Mouse (Mus musculus) spleen, postnatal 4 days (tissue): ENCODE results near the gene Ccdc69.
"Not testable (repeated sequence)": the region's sequence is repeated elsewhere in the genome, so short reads cannot be mapped to it uniquely, and the experiment has no call there.

Experiments used
- DNase-seq, 2 experiments: peaks; one replicate each; pipeline ENCODE4 v3.0.0; 2022; ENCODE audit warnings: low spot score in 2 of 2

Ccdc69 gene

GRCm38 (mm10) chr11:55096731-55097462 lies 19.0 kb upstream of the Ccdc69 start:
- DNase-seq, result no peak

- DNase-seq, result not testable (repeated sequence)
Observed at GRCm38 (mm10) chr11:55096296-55096695, 18.4 kb upstream of the Ccdc69 start.

DNA sequence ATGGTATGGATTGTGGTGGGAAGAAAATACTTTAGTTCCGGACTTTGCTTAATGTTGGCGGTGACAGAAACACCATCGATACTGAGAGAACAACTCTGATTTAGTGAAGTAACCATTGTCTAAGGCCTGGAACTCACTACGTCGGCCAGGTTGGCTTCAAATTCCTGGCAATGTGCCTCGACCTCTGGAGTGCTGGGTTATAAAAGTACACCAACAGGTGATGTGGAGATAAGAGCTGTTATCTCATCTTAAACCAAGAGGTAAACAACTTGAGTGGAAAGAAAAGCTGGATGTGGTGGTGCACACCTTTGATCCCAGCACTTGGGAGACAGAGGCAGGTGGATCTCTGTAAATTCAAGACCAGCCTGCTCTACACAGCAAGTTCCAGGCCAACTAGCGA lies 15.2 kb upstream of the Ccdc69 start:
- no peak for DNase-seq

DNA sequence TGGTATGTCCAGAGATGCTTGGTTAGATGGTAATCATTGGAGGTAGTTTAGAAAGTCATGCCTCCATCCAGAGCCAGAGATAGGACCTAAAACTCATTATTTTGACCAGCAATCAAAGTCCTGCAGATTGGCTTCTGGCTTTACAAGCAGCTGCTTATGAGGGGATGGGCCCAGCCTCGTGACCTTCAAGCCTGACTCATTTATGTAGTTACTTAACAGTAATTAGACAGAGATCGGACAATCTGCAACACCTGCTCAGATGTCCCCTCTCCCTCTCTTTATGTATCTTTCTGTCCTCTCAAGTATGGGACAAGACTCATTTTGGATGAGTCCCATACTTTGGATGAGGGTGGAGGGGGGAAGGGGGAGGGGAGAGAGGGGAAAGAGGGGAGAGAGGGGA lies 12.0 kb upstream of the Ccdc69 start:
- DNase-seq, result no peak

DNA sequence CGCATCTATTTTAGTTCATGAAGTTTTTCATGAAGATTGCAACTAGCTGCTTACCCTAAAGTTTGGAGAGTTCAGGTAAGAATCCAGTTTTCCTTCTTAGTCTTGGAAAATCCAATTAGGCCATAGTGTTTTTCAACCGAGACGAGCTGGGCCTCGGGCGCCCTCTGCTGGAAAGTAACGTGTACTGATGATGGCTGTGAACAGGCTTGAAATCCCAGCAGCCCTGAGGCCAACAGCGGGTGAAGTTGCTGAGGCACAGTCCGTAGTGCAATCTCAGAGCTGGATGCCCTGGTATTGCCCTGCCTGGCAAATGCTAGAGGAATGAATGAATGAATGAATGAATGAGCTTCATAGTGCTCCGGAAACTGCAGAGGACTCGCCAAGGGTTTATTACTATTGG lies 9.1 kb upstream of the Ccdc69 start:
- peak; percentile 43 to 85 for DNase-seq

DNA sequence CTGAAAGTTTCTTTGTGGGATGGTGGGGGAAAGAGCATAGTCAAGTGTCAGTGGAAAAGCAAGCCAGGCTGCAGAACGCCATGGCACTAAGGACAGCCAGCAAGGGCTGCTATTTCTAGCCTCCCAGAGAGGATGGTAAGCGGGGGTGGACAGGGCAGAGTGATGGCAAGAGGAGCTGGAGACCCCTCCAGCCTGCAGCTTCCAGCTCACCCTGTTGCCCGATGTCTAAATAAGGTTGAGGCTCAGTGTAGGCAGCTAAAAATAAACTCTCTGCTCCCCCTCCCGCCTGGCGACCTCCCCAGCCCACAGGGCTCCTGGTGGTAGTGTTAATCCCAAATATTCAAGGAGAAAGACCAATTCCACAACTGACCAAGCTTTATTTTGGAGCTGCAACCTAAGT lies 7.5 kb upstream of the Ccdc69 start:
- no peak for DNase-seq

GRCm38 (mm10) chr11:55084629-55085028 lies 6.7 kb upstream of the Ccdc69 start:
- no peak for DNase-seq

- no peak for DNase-seq
Observed at GRCm38 (mm10) chr11:55081206-55081605, 3.3 kb upstream of the Ccdc69 start.

- no peak for DNase-seq
Observed at GRCm38 (mm10) chr11:55079180-55079579, 1.2 kb upstream of the Ccdc69 start.

DNA sequence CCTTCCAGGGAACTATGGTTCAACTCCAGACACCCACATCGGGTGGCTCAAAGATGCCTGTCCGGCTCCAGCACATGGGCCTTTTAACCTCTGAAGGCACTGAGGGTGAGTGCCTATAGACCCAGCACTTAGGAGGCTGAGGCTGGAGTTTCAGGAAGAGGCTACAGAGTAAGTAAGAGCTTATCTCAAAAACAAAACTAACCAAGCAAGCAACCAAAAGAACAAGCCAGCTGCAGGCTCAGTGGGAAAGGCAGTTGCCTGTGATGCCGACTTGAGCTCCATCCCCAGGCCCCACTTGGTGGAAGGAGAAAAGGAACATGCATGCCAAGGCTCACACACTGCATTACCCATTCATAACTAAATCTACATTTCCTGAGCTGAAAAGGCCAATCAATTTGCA lies 571 bp upstream of the Ccdc69 start:
- no peak for DNase-seq

DNA sequence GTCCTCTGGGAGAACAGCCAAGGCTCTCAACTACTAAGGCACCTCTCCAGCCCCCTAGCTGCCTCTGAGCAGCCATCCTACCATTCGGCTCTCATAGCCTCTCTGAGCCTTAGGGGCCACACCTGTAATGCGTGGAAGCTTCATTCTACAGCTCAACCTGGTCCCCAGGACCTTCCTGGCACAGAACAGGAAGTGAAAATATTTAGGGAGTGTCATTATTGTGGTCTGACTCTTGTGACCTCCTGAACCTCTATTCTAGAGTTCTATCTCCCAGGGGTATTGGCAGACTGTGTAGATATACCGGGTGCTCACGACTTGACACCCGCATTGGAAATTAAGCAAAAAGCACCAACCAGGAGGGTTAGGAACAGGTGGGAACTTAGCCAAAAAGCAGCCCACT lies 1.7 kb downstream of the Ccdc69 start:
- DNase-seq, result no peak

GRCm38 (mm10) chr11:55075602-55076001 lies 2.3 kb downstream of the Ccdc69 start:
- DNase-seq, result no peak

GRCm38 (mm10) chr11:55073191-55073590 lies 4.7 kb downstream of the Ccdc69 start:
- DNase-seq, result no peak

- DNase-seq, result peak in 1 of 2 experiments; percentile 23
Observed at GRCm38 (mm10) chr11:55072467-55072866, 5.5 kb downstream of the Ccdc69 start.

DNA sequence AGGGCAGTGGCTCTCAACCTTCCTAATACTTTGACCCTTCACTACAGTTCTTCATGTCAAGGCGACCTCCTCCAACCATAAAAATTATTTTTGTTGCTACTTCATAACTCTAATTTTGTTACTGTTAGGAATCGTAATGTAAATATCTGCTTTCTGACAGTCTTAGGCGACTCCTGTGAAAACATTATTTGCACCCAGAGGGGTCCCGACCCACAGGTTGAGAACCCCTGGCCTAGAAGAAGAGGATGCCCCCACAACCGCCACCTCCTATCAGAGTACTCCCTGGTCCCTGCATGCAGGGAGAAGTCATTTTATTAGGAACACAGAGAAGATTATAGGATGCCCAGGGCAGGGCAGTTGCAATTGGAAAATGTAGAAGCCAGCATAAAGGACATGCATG lies 6.6 kb downstream of the Ccdc69 start:
- no peak for DNase-seq

GRCm38 (mm10) chr11:55069023-55069422 lies 8.9 kb downstream of the Ccdc69 start:
- DNase-seq, result no peak

GRCm38 (mm10) chr11:55066921-55067320 lies 11.0 kb downstream of the Ccdc69 start:
- DNase-seq, result no peak

DNA sequence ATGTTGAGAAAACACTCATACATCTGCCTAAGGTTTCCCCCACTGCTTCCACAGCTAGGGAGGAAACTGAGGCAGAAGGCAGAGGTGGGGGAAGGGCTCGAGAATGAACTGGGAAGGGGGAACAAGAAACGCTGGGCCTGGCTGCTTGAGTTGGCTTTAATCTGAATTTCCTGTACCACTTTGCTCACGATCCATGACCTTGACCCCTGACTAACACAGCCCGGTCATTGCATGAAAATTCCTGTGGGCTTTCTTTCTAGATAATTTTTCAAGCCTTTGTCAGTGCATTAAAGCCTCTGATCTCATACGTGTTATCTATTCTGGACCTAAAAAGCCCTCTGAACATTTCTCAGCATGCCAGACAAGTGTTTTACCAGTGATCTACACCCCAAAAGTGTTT lies 15.1 kb downstream of the Ccdc69 start:
- DNase-seq, result no peak

- no peak for DNase-seq
Observed at GRCm38 (mm10) chr11:55060802-55061201, 17.1 kb downstream of the Ccdc69 start.

- DNase-seq, result no peak
Observed at GRCm38 (mm10) chr11:55057511-55057910, 20.4 kb downstream of the Ccdc69 start.

DNA sequence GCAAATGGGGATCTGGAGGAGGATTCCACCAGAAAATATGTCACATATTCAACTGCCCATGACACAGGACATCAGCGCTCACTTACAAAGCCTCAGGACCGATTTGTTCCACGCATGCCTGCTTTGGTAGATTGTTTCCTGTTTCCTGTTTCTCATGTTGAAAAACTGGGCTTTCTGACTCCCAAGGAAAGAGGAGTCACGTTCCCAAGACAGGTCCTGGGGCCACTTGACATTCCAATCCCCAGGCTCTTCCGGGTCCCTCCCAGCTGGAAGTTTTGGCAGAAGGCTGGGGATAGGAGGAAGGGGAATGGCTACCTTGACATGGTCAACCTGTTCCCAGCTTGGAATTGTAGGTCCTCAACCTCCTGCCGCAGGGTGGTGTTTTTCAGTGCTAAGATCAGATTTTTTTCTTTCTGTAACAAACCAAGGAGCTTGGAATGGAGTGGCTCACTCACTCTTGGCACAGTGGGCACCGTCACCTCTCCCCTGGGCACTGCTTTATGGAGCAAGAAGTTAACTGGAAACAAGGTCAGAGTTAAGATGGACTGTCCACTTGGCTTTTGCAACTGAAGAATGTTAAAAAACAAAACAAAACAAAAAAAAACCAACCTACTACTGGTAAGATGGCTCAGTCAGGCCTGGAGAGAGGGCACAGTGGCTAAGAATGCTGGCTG lies 27.0 kb downstream of the Ccdc69 start:
- DNase-seq, result no peak

- peak; percentile 55 to 71 for DNase-seq
Observed at GRCm38 (mm10) chr11:55046600-55046999, 31.3 kb downstream of the Ccdc69 start.

DNA sequence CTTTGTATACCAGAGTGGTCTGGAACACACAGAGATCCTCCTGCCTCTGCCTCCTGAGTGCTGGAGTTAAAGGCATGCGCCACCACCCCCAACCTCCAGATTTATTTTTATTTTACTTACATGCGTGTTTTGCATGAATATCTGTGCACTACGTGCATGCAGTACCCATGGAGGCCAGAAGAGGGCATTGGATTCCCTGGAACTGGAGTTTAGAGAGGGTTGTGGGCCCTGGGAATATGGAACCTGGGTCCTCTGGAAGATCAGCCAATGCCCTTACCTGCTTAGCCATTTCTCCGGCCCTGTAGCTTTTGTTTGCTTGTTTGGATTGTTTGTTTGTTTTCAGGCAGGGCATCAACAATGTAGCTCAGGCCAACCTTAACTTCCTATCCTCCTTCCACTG lies 36.6 kb downstream of the Ccdc69 start:
- no peak for DNase-seq

- DNase-seq, result peak; percentile 68 to 89
Observed at GRCm38 (mm10) chr11:55039591-55039990, 38.3 kb downstream of the Ccdc69 start.
